Mouse (Mus musculus): ENCODE measurements around the gene Olfr397.

The Olfr397 gene

GRCm38 (mm10) chr11:73960517-73960916 lies at the start of gene Olfr397:
TSS of gene Olfr397 (plus strand) at chr11:73960817.
- DNase-seq (ENCODE audit: low read depth, low spot score): no peak

- no peak for DNase-seq (ENCODE audit: low read depth, low spot score)
Measured at GRCm38 (mm10) chr11:73936377-73936776, 24.2 kb upstream of the Olfr397 start, which contains the start of gene Olfr23. TSS of gene Olfr23 (plus strand) at chr11:73936677.

- no peak for DNase-seq (ENCODE audit: low read depth, low spot score)
Measured at GRCm38 (mm10) chr11:73990307-73990706, 29.7 kb downstream of the Olfr397 start, which contains the start of gene Olfr398. TSS of gene Olfr398 (minus strand) at chr11:73990407.

DNA sequence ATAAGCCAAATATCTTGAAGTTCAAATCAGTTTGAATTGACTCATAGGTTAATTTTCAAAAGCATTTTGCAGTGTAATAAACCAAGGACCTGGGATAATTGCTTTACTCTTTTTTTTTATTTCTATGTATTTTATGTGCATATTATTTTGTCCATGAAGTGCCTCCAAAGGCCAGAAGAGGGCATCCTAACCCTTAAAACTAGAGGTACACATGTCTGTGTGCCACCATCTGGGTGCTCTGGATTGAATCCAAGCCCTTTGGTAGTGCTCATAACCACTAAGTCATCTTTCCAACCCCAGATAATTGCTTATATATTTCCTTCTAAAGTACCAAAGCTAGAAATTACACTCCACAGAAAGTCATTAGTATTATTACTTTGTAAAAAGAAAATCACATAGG lies 32.5 kb downstream of the Olfr397 start:
- no peak for DNase-seq (ENCODE audit: low read depth, low spot score)
